Mouse (Mus musculus) bone marrow macrophage, adult 2 months (primary cell): ENCODE measurements around the gene Cyp17a1.

Experiments
- CTCF ChIP-seq: IDR thresholded peaks from 2 replicates; pipeline ENCODE4 v1.5.1; 2012; ENCODE audit warnings: low read depth, mild to moderate bottlenecking, low read length, moderate library complexity
- POLR2A ChIP-seq: IDR thresholded peaks from 2 replicates; pipeline ENCODE4 v1.6.1; 2012; ENCODE audit warnings: mild to moderate bottlenecking, low read depth, low read length, borderline replicate concordance

DNA sequence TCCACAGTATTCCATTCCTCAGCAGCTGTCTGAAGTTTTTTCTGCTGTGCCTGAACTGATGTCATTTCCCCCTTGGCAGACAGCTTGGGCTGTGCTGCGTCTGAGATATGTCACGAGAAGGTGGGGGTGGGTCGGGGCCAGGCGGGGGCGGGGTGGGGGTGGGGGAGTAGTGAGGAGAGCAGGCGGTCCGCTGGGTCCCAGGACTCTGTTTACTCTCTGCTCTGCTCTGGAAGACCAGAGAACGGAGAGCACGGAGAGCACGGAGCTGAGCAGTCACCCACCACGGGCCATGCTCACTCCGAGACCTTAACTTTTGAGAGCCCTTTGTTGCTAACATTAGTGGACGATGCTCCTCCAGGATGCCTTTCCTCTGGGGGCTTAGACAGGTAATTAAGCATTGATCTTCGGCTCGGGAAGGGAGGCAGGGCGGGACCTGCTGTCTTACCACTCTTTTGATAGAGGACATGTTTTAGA is 49.7 kb downstream of the Cyp17a1 start:
- TF ChIP-seq CTCF (no peak), POLR2A (no peak)
